Mouse (Mus musculus): ENCODE data around the gene Abhd12b.
"Not testable (repeated sequence)": the region's sequence is repeated elsewhere in the genome, so short reads cannot be mapped to it uniquely, and the experiment has no call there.

Gene Abhd12b

DNA sequence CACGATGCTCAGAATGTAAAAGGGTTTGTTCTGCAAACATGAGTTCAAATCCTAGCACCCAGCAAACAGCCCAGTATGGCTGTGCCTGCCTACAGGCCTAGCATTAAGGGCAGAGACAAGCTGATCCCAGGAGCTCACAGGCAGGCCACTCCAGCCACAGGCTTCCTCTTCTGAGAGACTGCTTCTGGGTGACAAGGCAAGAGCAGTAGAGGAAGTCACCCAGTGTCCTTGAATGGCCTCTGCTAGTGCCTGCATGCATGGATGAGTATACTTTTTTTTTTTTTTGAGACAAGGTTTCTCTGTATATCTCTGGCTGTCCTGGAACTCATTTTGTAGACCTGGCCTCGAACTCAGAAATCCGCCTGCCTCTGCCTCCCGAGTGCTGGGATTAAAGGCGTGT, 13.4 kb upstream of the Abhd12b start:
- peak; percentile 15 for DNase-seq

- DNase-seq: no peak
Observed at GRCm38 (mm10) chr12:70140993-70141576, 12.9 kb upstream of the Abhd12b start.

DNA sequence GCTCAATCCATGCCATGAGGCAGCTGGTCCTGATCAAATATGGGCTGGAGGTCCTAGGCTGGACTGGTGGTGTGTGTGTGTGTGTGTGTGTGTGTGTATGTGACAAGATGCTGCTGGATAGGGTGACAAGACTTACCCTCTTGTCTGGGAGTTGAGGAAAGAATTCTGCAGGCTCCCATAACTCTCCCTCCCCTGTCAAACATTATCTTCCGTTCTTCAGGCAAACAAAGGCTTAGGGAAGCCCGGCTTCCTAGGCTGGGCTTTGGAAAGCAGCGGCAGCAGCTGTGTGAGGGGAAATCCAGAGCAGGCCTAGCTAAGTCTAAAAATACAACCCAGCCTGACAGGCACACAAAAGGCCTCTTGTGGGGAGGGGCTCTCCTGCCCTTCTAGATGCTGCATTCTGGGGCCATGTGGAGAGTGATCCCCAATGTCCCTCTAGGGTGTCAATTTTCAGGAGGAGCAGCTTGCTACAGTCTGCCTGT, 9.8 kb upstream of the Abhd12b start:
- DNase-seq: peak; percentile 19

DNA sequence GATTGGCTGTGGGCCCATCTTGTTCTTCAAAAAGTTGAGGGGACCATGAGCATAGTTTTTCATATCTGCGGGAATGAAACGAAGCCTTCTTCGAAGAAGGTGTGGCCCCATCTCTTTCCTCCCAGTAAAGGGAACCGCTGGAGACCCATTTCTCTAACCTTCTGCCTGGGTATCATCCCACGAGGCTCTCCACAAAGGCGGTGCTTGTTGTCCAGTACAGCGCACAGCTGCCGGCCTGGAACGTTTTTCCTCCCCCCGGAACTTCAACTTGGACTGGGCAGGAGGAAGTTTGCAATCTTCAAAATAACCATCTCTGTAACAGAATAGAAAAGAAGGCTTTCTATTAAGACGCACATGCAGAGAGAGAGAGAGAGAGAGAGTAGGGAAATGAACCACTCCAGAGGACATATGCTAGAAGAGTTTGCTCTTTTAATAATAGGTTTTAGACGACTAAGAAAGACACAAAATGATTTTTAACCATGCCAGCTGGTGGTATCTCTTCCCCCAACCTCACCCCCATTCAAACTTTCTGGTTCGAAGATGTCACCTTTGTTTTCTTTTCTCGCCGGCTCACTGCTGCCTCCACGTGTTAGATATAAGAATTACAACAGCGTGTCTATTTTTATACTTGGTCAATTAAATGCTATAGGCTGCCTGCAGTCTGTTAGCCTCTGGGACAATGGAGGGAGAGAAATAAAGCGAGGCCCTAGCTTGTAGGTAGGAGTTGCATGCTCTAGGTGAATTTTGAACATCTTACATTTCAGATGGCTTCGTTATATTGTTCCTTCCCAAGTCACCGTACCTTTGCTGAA, 9.1 kb upstream of the Abhd12b start:
- peak; percentile 45 for DNase-seq

DNA sequence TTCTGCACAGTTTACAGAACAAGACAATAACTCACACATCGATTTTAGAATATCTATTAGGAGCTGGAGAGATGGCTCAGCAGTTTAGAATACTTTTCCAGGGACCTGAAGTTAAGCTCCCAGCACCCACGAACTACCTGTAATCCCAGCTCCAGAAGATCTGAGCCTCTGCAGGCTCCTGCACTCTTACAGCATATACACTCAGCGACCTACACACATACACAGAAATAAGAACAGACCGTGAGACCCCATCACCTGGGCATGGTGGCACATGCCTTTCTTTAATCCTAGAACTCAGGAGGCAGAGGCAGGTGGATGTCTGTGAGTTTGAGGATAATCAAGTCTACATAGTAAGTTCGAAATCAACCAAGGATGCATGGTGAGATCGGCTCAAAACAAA, 8.4 kb upstream of the Abhd12b start:
- no peak for DNase-seq

- DNase-seq: peak; percentile 15
Observed at GRCm38 (mm10) chr12:70147986-70148630, 5.8 kb upstream of the Abhd12b start.

GRCm38 (mm10) chr12:70148631-70149265, 5.2 kb upstream of the Abhd12b start:
- DNase-seq: no peak

GRCm38 (mm10) chr12:70156222-70156621, 2.3 kb downstream of the Abhd12b start:
- DNase-seq: no peak

DNA sequence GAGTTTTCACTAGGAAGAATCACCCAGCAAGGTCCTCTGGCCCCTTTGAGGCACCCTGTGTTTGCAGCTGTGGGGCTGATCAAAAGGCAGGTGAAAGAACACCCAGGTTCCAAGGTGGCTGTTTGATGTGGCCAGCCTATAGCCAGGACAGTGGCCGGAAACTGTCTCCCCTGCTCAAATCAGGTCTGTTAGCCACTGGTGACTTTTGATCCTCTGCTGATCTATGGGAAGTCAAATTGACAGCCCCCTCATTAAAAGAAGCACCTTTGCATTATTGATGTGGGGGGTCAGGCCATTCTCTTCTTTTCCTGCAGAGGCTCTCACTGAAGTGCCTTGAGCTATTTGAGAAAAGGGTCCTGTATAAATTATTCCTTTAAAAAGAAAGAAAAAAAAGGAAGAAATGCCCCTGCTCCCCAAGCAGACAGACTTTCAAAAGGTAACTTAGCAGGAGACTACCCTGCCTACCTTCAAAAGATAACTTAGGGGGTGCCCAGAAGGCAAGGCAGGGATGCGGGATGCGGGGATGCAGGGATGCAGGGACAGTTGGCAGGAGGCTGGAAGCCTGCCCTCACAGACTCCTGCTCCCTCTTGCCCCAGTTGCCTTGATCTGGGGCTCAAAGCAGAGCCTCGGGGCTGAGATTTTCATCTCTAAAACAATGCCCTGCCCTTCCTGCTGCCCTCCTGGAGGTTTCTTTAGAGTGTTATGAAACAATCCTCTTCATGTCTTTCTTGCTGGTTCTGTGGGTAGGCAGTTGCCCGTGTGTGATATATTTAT, 3.5 kb downstream of the Abhd12b start:
- DNase-seq: no peak

GRCm38 (mm10) chr12:70161057-70161456, 7.1 kb downstream of the Abhd12b start:
- DNase-seq: no peak

DNA sequence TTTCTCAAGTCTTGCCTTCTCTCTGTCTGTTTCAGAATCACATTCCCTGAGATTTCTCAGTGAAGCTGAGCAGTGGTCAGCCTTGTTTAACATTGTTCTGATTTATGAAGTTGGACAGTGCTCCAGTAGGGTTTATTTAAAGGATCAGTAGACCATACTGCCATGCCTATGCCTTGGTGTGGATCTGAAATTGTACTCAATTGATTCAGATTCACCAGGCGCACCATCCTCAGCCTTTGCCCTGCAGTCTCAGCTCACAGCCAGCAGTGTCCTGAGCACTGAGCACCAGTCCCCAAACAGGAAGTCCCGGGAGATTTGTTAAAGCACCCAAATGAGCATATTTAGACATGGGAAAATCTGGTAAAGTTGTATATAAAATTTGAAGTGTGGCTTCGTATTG, 10.8 kb downstream of the Abhd12b start:
- no peak for DNase-seq

DNA sequence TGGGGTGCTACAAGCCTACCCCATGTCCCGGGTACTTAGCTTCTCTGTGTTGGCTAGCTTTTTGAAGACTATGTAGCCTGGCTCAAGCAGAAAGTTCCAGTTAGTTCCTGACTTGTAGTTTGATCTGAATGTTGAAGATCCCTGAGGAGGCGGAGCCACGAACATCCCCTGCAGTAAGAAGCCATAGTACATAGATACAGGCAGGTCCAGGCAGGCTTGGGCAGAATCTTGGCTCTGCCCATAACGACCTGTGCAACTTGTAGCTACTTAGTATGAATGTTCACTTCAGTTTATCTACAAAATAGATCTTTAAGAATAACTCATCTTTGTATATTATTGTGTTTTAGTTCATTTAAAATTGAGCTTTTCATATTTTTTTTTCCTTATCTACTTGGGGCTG, 14.0 kb downstream of the Abhd12b start:
- DNase-seq: no peak

GRCm38 (mm10) chr12:70169969-70170368, 16.0 kb downstream of the Abhd12b start:
- no peak for DNase-seq

DNA sequence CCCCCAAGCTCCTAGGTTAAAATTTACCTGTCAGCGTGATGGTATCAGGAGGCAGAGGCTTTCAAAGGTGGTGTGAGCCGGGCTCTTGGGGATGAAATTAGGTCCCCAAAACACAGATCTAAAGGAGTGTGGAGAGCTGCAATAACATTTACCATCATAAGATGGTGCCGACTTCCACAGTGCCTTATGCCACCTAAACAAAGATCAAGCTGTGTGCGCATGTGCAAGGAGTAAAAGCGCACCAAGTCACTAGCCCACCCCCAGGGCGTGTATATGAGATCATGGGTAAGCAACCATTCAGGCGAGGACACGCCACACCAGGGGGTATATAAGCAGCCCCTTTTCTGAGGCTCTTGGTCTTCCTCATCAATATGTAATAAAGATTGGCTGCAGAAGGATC, 29.6 kb downstream of the Abhd12b start:
- not testable (repeated sequence) for DNase-seq

DNA sequence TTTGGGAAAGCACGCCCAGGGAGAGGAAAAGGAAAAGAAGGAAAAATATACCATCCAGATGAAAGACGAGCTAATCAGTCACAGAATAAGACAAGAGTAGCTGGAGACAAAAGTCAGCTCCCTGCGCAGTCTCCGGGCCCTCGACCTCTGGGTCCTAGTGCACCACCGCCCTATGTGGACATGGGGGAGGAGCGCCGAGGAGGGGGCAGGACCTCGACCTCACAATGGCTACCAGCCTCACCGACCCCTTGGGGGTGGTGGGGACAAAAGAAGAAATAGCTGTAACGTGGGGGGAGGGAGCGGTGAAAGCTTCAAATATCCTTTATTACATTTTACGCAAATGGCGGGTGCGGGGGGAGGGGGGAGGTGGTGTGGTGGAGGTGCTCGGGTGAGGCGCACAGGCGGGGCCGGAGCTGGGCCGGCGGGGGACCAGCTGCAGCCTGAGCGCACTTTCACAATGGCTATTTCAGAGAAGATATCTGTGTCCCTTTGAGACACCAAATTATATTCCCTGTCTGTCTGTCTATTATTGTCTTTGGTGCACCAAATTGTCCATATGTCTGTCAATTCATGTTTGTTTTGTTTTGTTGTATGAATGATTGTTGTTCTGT, 30.3 kb downstream of the Abhd12b start:
- no peak for DNase-seq

DNA sequence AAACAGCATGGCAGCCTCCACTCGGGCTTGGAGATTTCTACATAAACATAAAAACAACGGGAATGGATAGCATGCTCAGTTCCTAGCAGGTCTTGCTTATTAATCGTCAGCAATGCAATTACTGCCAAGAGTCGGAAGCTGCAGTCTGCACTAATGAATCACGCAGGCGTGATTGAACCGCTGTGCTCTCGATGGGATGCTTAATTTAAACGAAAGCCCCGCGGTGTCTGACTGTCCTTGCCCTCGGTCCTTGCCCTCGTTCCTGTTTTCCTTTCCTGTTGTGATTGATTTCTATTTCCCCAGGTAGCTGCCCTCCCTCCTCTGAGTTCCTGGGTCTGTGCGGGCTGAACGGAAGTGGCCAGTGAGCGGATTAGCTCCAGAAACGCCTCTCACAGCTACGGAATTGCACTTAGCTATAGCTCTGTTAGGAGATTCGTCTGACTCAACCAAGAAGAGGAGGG, 38.4 kb downstream of the Abhd12b start:
- DNase-seq: no peak

- DNase-seq: no peak
Observed at GRCm38 (mm10) chr12:70195426-70195825, 41.5 kb downstream of the Abhd12b start.

- no peak for DNase-seq
Observed at GRCm38 (mm10) chr12:70196341-70196740, 42.4 kb downstream of the Abhd12b start.

GRCm38 (mm10) chr12:70201926-70202529, 48.1 kb downstream of the Abhd12b start:
- DNase-seq: no peak

DNA sequence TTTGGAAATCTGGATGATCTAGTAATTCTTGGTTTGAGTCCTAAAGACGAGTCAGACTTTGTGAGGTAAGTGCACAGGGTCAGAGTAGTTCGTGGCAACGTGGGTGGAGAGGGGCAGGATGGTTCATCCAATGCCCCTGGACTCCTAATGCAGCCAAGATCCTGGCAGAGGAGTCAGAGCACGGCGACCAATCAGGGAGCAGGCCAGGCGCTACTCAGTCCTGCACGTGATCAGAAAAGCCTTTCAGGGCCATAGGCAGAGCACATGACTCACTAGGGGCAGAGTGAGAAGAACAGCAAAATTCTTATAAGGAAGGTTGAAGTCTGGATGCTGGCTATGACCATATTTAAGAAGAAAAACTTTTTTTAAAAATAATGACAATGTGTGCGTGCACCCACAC, 50.5 kb downstream of the Abhd12b start:
- no peak for DNase-seq

DNA sequence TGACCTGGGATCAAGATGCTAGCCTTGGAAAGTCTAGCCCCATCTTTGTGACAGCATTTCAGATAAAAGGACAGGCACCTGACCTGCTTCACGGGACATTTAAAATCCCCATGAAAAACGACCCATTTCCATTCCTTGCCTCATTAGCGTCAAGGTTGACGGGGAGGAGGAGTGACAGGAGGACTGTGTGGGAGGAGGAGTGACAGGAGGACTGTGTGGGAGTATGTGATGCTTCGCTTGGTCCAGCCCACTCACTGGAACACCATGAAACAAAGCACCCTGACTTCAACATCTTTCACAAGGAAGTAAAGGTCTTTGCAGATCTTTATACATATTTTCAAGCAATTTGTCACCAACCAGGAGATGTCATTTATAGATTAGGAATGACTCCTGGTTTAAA, 54.3 kb downstream of the Abhd12b start:
- DNase-seq: no peak

GRCm38 (mm10) chr12:70212501-70212900, 58.6 kb downstream of the Abhd12b start:
- DNase-seq: no peak

All from liver (tissue).